Mouse (Mus musculus) cortical plate, adult 2 months (tissue): ENCODE measurements at regions not wholly inside any gene's neighbourhood (a gene's known extent, or its start where the extent isn't known, plus 50 kb on each side); places are given as distances from the start of the nearest gene placed in this dataset.

Experiments used
- CTCF ChIP-seq: fragments of 200-500 bp; IDR thresholded peaks from 2 replicates; pipeline ENCODE4 v1.5.1; 2011; ENCODE audit warnings: mild to moderate bottlenecking, control low read depth, low read length; ENCODE audit not compliant: insufficient read depth; ENCODE audit errors: extremely low read depth
- POLR2A ChIP-seq: fragments of 200-500 bp; IDR thresholded peaks from 2 replicates; pipeline ENCODE4 v1.6.1; 2011; ENCODE audit warnings: mild to moderate bottlenecking, low read length, control low read depth; ENCODE audit not compliant: insufficient read depth; ENCODE audit errors: extremely low read depth

- TF ChIP-seq CTCF, result no peak
- TF ChIP-seq POLR2A, result no peak
These were observed 117.9 kb downstream of the 1810013L24Rik start for GRCm38 (mm10) chr16:8947846-8948245.
